Mouse (Mus musculus): ENCODE measurements around the gene Fam20a. TPM values are rescaled to one million over a fixed set of nuclear protein-coding genes. Genes with fewer than 3 reads are reported as not detected.

Gene Fam20a
- polyA plus RNA-seq, 1 experiment from 2014 or later, result 3.3 TPM

DNA sequence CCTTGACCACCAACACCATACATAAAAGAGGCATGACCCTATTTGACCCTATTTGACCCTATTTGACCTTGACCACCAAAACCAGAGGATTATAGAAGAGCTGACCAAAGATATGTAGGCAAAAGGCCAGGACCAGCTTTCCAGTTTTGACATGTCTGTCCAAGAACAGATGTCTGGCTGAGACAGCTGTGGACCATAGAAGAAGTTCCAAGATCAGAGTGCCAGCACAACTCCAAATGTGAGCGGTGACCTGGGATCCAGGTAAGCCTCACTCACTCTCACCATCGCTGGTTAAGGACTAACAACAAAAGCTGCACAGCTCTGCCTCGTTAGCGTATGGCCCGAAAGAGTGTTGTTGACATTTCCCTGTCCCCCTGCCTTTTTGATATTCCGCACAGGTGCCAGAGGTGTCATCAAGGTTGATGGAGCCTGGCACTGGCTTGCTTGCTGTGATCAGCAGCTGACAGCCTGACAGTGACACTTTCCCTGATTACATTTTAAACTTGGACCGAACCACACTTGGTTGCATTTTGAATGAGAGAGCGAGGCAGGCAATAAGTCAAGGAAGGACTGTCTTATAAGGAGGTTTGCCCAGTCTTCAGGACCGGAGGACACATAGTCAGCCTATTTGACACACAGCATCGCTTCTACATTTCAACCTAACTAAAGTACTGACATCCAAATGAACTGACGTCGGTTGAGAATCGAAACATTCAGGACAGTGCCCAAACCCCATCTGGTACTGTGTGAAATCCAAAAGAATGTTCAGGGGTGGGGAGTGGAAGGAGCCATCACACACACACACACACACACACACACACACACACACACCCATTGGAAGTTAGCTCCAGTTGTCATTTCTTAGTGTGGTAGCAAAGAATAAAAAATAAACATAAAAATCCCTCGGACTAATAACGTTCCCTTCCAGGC, 3.8 kb downstream of the Fam20a start:
- H3K4me2 ChIP-seq (ENCODE audit: low read depth, low read length), result no peak overlapping the region
- no peak overlapping the region for H3K4me3 ChIP-seq (ENCODE audit: low read length)
- H3K4me1 ChIP-seq (ENCODE audit: control insufficient read depth, insufficient read depth, low read length), result peaks cover 10% of the 10 kb centered on the region
- no peak overlapping the region for H3K9ac ChIP-seq (ENCODE audit: low read depth, low read length)
- WGBS, result 89% methylated on average over 15 of the region's 15 CpGs
- no peaks in the 10 kb centered on the region for H3K9me3 ChIP-seq (ENCODE audit: control insufficient read depth, low read length)
- H3K36me3 ChIP-seq (ENCODE audit: control insufficient read depth, insufficient read depth, low read length), result no peaks in the 10 kb centered on the region
- H3K27me3 ChIP-seq (replicated peaks; ENCODE audit: control insufficient read depth, insufficient read depth, low read length), result no peaks in the 10 kb centered on the region
- H3K27ac ChIP-seq (ENCODE audit: low read length), result no peak overlapping the region
- no peak for ATAC-seq

DNA sequence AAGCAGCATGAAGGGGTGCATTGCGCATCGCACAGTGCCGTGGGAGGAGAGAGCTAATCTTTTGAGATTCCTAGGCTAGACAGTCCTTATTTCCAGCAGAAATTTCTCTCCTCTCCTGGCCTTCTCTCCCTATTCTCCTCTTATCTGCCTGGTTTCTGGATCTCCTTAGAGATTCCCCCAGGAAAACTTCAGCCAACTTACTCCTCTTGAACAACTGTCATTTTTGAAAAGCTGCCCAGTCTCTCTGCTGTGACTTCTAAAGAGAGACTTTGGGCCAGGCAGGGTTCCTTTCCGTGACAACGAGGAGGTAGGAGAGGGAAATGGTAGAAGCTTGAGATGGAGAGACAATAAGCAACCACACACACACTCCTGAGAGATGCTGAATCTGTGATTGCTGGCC, 4.6 kb downstream of the Fam20a start:
- Histone ChIP-seq H3K9ac (ENCODE audit: low read depth, low read length) (no peak overlapping the region), H3K27me3 (replicated peaks; ENCODE audit: control insufficient read depth, insufficient read depth, low read length) (no peaks in the 10 kb centered on the region), H3K9me3 (ENCODE audit: control insufficient read depth, low read length) (no peaks in the 10 kb centered on the region), H3K4me3 (ENCODE audit: low read length) (no peak overlapping the region), H3K36me3 (ENCODE audit: control insufficient read depth, insufficient read depth, low read length) (no peaks in the 10 kb centered on the region), H3K4me2 (ENCODE audit: low read depth, low read length) (no peak overlapping the region), H3K27ac (ENCODE audit: low read length) (no peak overlapping the region), H3K4me1 (ENCODE audit: control insufficient read depth, insufficient read depth, low read length) (peaks cover 9% of the 10 kb centered on the region)
- no peak for ATAC-seq
- 85% methylated on average over 5 of the region's 5 CpGs for WGBS

DNA sequence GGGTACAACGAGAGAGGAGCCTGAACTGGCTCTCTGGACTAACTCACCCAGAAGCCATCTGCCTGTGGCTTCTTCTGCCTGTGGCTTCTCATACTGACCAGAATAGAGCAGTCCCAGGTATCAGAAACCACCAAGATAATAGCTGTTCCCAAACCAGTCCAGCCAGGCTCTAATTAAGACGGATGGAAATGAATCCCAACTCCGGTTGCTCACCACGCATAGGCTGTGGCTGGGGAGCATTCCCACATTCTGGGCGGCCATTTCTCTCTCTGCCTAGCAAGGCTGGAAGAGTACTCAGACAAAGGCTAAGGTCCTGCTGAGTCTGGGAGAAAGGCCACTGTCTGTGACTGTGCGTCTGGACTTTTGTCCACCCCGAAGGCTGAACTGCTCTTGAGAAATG, 5.1 kb downstream of the Fam20a start:
- Histone ChIP-seq H3K27me3 (replicated peaks; ENCODE audit: control insufficient read depth, insufficient read depth, low read length) (no peaks in the 10 kb centered on the region), H3K27ac (ENCODE audit: low read length) (no peak overlapping the region), H3K9ac (ENCODE audit: low read depth, low read length) (no peak overlapping the region), H3K9me3 (ENCODE audit: control insufficient read depth, low read length) (no peaks in the 10 kb centered on the region), H3K4me3 (ENCODE audit: low read length) (no peak overlapping the region), H3K36me3 (ENCODE audit: control insufficient read depth, insufficient read depth, low read length) (no peaks in the 10 kb centered on the region), H3K4me1 (ENCODE audit: control insufficient read depth, insufficient read depth, low read length) (peaks cover 4% of the 10 kb centered on the region), H3K4me2 (ENCODE audit: low read depth, low read length) (no peak overlapping the region)
- no peak for ATAC-seq
- WGBS, result 77% methylated on average over 7 of the region's 7 CpGs

DNA sequence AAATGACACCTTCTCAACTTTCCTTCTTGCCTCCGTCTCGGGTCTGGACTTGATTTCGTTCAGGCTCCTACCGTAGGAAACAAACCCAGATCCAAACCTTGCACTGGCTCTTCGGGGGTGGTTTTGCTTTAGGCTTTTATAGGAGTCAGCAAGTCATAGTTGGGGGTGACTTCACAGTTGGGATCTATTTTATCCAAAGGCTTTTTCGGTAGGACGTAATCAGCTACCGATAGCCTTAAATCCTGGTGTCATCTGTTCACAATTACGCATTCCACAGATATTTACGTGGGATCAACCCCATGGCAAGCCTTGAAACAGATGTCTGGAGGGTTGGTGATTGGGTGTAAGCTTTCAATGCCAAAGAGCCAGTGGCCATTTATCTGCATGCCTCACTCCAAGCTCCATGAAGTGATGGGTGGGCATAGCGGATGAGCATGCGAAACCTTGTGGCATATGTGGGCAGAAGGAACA, 6.7 kb downstream of the Fam20a start:
- no peak for ATAC-seq
- Histone ChIP-seq H3K9ac (ENCODE audit: low read depth, low read length) (no peak overlapping the region), H3K27me3 (replicated peaks; ENCODE audit: control insufficient read depth, insufficient read depth, low read length) (no peaks in the 10 kb centered on the region), H3K27ac (ENCODE audit: low read length) (no peak overlapping the region), H3K4me2 (ENCODE audit: low read depth, low read length) (no peak overlapping the region), H3K36me3 (ENCODE audit: control insufficient read depth, insufficient read depth, low read length) (no peaks in the 10 kb centered on the region), H3K4me3 (ENCODE audit: low read length) (no peak overlapping the region), H3K4me1 (ENCODE audit: control insufficient read depth, insufficient read depth, low read length) (no peaks in the 10 kb centered on the region), H3K9me3 (ENCODE audit: control insufficient read depth, low read length) (no peaks in the 10 kb centered on the region)
- 89% methylated on average over 12 of the region's 12 CpGs for WGBS

DNA sequence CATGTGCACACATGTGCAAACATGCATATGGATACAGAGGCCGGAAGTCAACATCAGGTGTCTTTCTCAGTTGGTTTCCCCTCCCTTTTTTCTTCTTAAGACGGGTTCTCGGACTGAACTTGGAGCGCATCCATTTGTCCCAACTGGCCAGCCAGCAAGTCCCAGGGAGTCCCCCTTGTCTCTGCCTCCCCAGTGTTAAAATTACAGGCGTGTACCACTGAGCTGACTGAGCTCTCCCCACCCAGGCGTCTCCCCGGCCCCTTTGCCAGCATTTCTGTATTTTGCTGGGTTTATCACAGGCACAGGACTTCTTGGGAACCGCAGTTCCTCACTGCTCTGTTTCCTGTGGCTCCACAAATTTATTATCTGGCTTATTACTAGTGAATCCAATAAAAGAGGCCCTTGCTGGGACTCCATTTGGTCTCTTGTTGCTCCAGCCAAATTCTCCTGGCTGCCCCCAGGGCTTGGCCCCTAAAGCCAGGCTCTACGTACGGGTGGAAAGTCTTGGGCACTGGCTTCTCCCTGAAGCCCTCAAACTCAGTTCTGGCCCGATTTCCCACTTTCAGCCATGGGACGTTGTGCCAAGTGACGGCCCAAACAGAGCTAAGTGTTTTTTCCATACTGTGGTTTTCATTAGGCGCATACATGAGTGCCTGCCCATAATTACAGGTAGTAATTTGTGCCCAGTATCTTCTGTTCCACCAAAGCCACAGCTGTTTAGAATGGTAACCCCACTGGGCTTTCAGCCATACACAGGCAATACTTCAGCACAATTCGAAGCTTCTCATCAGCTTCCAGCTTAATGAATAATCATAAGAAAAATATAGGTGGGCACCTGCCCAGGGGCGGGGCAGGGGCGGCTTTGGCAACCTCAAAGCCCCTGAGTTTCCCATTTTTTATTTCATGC, 7.5 kb downstream of the Fam20a start:
- Histone ChIP-seq H3K27me3 (replicated peaks; ENCODE audit: control insufficient read depth, insufficient read depth, low read length) (no peaks in the 10 kb centered on the region), H3K9ac (ENCODE audit: low read depth, low read length) (no peak overlapping the region), H3K4me1 (ENCODE audit: control insufficient read depth, insufficient read depth, low read length) (no peaks in the 10 kb centered on the region), H3K4me2 (ENCODE audit: low read depth, low read length) (no peak overlapping the region), H3K9me3 (ENCODE audit: control insufficient read depth, low read length) (no peaks in the 10 kb centered on the region), H3K4me3 (ENCODE audit: low read length) (no peak overlapping the region), H3K36me3 (ENCODE audit: control insufficient read depth, insufficient read depth, low read length) (no peaks in the 10 kb centered on the region), H3K27ac (ENCODE audit: low read length) (no peak overlapping the region)
- WGBS, result 81% methylated on average over 17 of the region's 17 CpGs
- ATAC-seq, result no peak

DNA sequence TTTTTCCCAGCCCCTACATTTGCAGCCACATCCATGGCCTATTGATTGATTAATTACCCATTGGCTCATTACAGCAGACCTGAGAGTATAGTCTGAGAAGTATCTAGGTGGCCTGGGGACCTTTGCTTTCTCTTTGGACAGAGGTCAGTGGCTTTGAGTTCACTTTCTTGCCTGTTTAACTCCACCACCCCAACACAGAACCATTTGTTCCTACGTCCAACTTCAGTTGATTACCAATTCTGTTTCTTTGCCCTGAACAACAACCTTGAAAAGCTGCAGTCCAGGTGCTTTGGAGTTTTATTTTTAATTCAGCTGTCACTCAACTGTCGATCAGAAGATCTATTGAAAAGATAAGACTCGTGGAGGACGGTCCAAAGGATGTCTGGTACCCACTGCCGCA, 12.6 kb downstream of the Fam20a start:
- 83% methylated on average over 5 of the region's 5 CpGs for WGBS
- Histone ChIP-seq H3K36me3 (ENCODE audit: control insufficient read depth, insufficient read depth, low read length) (no peaks in the 10 kb centered on the region), H3K4me3 (ENCODE audit: low read length) (no peak overlapping the region), H3K4me1 (ENCODE audit: control insufficient read depth, insufficient read depth, low read length) (0 out of 2 replicates have a peak, but pooled peaks cover 5% of the 10 kb centered on the region), H3K4me2 (ENCODE audit: low read depth, low read length) (no peak overlapping the region), H3K9ac (ENCODE audit: low read depth, low read length) (no peak overlapping the region), H3K27ac (ENCODE audit: low read length) (no peak overlapping the region), H3K9me3 (ENCODE audit: control insufficient read depth, low read length) (no peaks in the 10 kb centered on the region), H3K27me3 (replicated peaks; ENCODE audit: control insufficient read depth, insufficient read depth, low read length) (no peaks in the 10 kb centered on the region)
- no peak for ATAC-seq

DNA sequence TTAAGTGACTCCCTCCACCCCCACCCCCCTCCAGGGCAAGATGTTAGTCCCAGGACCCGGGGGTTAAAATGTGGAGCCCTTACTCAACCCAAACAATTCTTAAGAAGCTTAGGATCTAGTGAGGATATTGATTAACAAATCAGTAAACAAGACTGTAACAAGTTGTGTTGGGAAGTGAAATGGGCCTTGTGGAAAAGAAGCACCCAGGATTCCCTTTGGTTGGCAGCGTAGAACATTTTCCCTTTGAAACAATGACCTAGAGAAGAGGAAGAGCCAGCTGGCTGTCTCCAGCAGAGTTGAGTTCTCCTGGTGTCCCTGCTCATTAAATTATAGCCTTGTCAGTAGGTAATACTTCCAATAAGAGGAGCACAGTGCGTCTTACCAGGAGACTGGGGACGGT, 13.3 kb downstream of the Fam20a start:
- no peak overlapping the region for H3K4me2 ChIP-seq (ENCODE audit: low read depth, low read length)
- H3K9me3 ChIP-seq (ENCODE audit: control insufficient read depth, low read length), result no peaks in the 10 kb centered on the region
- H3K9ac ChIP-seq (ENCODE audit: low read depth, low read length), result no peak overlapping the region
- H3K4me1 ChIP-seq (ENCODE audit: control insufficient read depth, insufficient read depth, low read length), result 0 out of 2 replicates have a peak, but pooled peaks cover 9% of the 10 kb centered on the region
- H3K36me3 ChIP-seq (ENCODE audit: control insufficient read depth, insufficient read depth, low read length), result no peaks in the 10 kb centered on the region
- H3K4me3 ChIP-seq (ENCODE audit: low read length), result no peak overlapping the region
- WGBS, result 86% methylated on average over 4 of the region's 4 CpGs
- no peak overlapping the region for H3K27ac ChIP-seq (ENCODE audit: low read length)
- no peak for ATAC-seq
- H3K27me3 ChIP-seq (replicated peaks; ENCODE audit: control insufficient read depth, insufficient read depth, low read length), result no peaks in the 10 kb centered on the region

DNA sequence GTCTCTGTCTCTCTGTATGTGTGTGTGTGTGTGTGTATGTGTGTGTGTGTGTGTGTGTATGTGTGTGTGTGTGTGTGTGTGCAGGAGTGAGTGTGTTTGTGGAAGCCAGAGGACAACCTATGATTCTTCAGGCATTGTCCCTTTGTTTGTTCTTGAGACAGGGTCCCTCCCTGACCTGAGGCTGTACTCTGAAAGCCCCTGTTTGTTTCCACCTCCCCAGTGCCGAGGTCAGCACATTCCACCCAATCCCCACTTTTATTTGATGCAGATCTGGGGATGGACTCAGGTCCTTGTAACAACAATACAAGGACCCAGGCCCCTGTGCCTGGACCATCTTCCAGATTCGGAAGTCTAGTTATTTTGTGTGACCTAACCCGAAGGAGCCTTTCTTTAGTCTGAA, 14.6 kb downstream of the Fam20a start:
- Histone ChIP-seq H3K4me1 (ENCODE audit: control insufficient read depth, insufficient read depth, low read length) (peaks cover 9% of the 10 kb centered on the region; the same call in 1 of the 2 replicates), H3K4me3 (ENCODE audit: low read length) (no peak overlapping the region), H3K27me3 (replicated peaks; ENCODE audit: control insufficient read depth, insufficient read depth, low read length) (no peaks in the 10 kb centered on the region), H3K9ac (ENCODE audit: low read depth, low read length) (no peak overlapping the region), H3K27ac (ENCODE audit: low read length) (no peak overlapping the region), H3K4me2 (ENCODE audit: low read depth, low read length) (no peak overlapping the region), H3K36me3 (ENCODE audit: control insufficient read depth, insufficient read depth, low read length) (no peaks in the 10 kb centered on the region), H3K9me3 (ENCODE audit: control insufficient read depth, low read length) (no peaks in the 10 kb centered on the region)
- WGBS, result 71% methylated on average over 3 of the region's 3 CpGs
- no peak for ATAC-seq

DNA sequence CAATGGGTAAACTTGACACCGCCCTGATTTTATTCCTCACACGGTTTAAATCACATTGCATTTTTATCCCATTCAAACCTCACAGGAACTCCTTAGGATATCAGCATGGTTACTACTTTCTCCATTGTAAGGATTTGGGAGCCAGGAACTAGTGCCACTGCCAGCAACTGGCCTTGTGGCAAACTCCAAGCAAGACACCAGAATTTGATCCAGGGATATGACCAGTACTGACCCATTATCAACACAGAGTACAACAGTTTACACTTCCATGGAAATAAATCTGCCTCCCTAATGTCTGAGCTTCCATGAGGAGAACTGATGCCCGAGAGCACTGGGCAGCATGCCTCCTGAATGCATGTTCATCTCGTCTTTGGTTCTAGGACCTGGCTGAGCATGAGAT, 15.5 kb downstream of the Fam20a start:
- WGBS, result 58% methylated on average over 4 of the region's 4 CpGs
- no peak for ATAC-seq
- Histone ChIP-seq H3K9me3 (ENCODE audit: control insufficient read depth, low read length) (no peaks in the 10 kb centered on the region), H3K27me3 (replicated peaks; ENCODE audit: control insufficient read depth, insufficient read depth, low read length) (no peaks in the 10 kb centered on the region), H3K27ac (ENCODE audit: low read length) (peak overlapping the region; percentile 66), H3K4me1 (ENCODE audit: control insufficient read depth, insufficient read depth, low read length) (peaks cover 12% of the 10 kb centered on the region; the same call in 1 of the 2 replicates), H3K36me3 (ENCODE audit: control insufficient read depth, insufficient read depth, low read length) (no peaks in the 10 kb centered on the region), H3K4me3 (ENCODE audit: low read length) (no peak overlapping the region), H3K9ac (ENCODE audit: low read depth, low read length) (no peak overlapping the region), H3K4me2 (ENCODE audit: low read depth, low read length) (0 out of 2 replicates have a peak overlapping the region, but pooled peaks have one; percentile 2)
